Mouse (Mus musculus): ENCODE data around the gene Ptgr2. TPM values are rescaled to one million over a fixed set of nuclear protein-coding genes. Genes with fewer than 3 reads are reported as not detected.
A peak's percentile ranks its signal among the peaks of the same experiment; 100 is the strongest.

Gene Ptgr2
- polyA plus RNA-seq, 1 experiment from 2014 or later, result 14.6 TPM

DNA sequence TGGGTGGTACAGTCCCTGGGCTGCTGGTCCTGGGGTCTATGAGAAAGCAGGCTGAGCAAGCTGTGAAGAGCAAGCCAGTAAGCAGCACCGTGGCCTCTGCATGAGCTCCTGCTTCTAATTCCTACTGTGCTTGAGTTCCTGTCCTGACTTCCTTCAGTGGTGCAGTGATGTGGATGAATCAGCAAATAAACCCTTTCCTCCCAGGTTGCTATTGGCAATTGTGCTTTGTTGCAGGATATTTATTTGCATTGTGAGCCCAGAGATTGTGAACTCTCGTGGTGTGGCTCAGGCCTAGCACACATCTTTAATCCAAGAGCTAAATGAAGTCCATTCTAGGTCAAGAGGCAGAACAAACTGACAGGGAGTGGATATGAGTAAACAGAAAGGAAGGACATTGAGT is 8.7 kb upstream of the Ptgr2 start:
- no peaks in the 10 kb centered on the region for H3K9me3 ChIP-seq (replicated peaks)
- no peak overlapping the region for H3K4me3 ChIP-seq
- no peak for DNase-seq (ENCODE audit: low spot score)
- no peaks in the 10 kb centered on the region for H3K4me1 ChIP-seq
- H3K27me3 ChIP-seq (ENCODE audit: low read depth, poor library complexity, severe bottlenecking), result no peaks in the 10 kb centered on the region
- no peak overlapping the region for H3K27ac ChIP-seq
- 84% methylated on average over 2 of the region's 2 CpGs for WGBS
- H3K36me3 ChIP-seq, result no peaks in the 10 kb centered on the region

DNA sequence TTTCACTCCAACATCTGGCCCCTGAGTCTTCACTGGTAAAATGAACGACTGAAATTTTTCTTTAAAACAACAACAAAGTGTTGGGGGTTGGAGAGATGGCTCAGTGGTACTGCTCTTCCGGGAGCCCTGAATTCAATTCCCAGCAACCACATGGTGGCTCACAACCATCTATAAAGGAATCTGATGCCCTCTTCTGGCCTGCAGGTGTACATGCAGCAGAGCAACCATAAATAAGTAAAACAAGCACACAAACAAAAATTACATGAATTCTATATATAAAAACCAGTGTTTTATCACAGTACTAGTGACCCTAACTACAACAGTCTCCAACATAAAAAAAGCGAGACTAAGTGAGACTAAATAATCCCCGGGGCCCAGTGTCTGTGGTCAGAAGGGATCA is 8.2 kb upstream of the Ptgr2 start:
- Histone ChIP-seq H3K27ac (no peak overlapping the region), H3K4me3 (no peak overlapping the region), H3K27me3 (ENCODE audit: low read depth, poor library complexity, severe bottlenecking) (no peaks in the 10 kb centered on the region), H3K9me3 (replicated peaks) (no peaks in the 10 kb centered on the region), H3K4me1 (no peaks in the 10 kb centered on the region), H3K36me3 (no peaks in the 10 kb centered on the region)
- no peak for DNase-seq (ENCODE audit: low spot score)
- WGBS, result 79% methylated on average over 4 of the region's 4 CpGs

GRCm38 (mm10) chr12:84277832-84278231 is 7.2 kb upstream of the Ptgr2 start:
- H3K36me3 ChIP-seq, result no peaks in the 10 kb centered on the region
- H3K4me1 ChIP-seq, result no peaks in the 10 kb centered on the region
- H3K27ac ChIP-seq, result no peak overlapping the region
- no peaks in the 10 kb centered on the region for H3K9me3 ChIP-seq (replicated peaks)
- WGBS, result 75% methylated on average over 3 of the region's 3 CpGs
- no peaks in the 10 kb centered on the region for H3K27me3 ChIP-seq (ENCODE audit: low read depth, poor library complexity, severe bottlenecking)
- DNase-seq (ENCODE audit: low spot score), result no peak
- H3K4me3 ChIP-seq, result no peak overlapping the region

DNA sequence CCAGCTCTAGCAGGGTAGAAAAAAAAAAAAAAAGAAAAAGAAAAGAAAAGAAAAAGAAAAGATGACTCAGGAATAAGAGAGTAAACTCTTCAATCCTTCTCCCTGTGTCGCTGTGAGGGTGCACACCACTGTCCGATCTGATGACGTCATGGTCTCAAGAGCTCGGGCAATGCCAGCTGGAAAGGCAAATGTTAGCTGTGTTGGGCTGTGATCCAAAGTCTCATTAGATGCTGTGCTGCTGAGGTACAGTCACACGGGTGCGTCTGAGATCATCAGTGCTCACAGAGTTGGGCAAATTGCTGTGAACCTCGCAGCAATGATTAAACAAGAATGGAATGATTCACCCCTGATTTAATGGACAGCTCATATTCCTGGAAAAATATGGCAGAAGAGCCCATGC is 6.1 kb upstream of the Ptgr2 start:
- H3K27ac ChIP-seq, result no peak overlapping the region
- 93% methylated on average over 7 of the region's 7 CpGs for WGBS

DNA sequence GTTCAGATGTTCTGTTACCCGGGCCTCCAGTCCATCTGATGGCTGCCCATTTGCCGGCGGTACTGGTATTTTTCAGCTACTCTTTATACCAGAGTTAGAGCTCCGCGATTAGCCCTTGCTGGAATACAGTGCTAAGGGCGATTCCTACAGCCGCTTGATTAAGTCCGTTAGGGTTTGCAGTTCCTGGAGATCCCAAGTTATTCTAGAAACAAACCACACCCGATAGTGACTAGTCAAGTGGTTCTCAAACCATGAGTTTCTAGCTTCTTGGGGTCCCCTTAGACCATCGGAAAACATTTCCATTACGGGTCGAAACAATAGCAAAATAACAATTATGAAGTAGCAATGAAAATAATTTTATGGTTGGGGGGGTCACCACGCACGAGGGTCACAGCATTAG is 641 bp upstream of the Ptgr2 start:
- no peaks in the 10 kb centered on the region for H3K27me3 ChIP-seq (ENCODE audit: low read depth, poor library complexity, severe bottlenecking)
- peak overlapping the region; percentile 62 for H3K4me3 ChIP-seq
- peak overlapping the region; percentile 85; the same call in 1 of the 2 replicates for H3K27ac ChIP-seq
- H3K4me1 ChIP-seq, result peaks cover 15% of the 10 kb centered on the region
- 73% methylated on average over 14 of the region's 14 CpGs for WGBS
- H3K9me3 ChIP-seq (replicated peaks), result no peaks in the 10 kb centered on the region
- DNase-seq (ENCODE audit: low spot score), result no peak
- H3K36me3 ChIP-seq, result no peaks in the 10 kb centered on the region

More for the DNA sequence above, 6.1 kb upstream of the Ptgr2 start:
- Histone ChIP-seq H3K27me3 (ENCODE audit: low read depth, poor library complexity, severe bottlenecking) (no peaks in the 10 kb centered on the region), H3K4me3 (no peak overlapping the region), H3K4me1 (no peaks in the 10 kb centered on the region), H3K36me3 (no peaks in the 10 kb centered on the region), H3K9me3 (replicated peaks) (no peaks in the 10 kb centered on the region)
- DNase-seq (ENCODE audit: low spot score), result no peak

GRCm38 (mm10) chr12:84285593-84285968 is 549 bp downstream of the Ptgr2 start:
- Histone ChIP-seq H3K4me1 (peaks cover 15% of the 10 kb centered on the region), H3K4me3 (peak overlapping the region; percentile 62), H3K36me3 (no peaks in the 10 kb centered on the region), H3K9me3 (replicated peaks) (no peaks in the 10 kb centered on the region), H3K27me3 (ENCODE audit: low read depth, poor library complexity, severe bottlenecking) (no peaks in the 10 kb centered on the region), H3K27ac (peak overlapping the region; percentile 85)
- DNase-seq (ENCODE audit: low spot score), result no peak
- WGBS, result 45% methylated on average over 8 of the region's 8 CpGs

DNA sequence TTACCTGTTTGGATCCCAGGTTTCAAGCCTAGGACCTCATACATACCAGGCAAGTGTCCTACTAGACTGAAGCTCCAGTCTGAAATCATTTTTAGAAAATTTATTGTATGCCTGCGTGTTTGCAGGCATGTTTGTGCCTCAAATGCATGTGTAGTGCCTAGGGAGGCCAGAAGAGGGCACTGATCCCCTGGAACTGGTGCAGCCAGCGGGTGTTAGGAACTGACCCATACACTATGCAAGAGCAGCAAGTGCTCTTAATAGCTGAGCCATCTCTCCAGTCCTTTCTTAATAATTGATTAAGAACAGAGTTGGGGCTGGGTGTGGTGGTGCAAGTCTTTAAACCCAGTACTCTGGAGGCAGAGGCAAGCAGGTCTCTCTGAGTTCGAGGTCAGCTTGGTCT is 3.4 kb downstream of the Ptgr2 start:
- H3K36me3 ChIP-seq, result peaks cover 8% of the 10 kb centered on the region
- DNase-seq (ENCODE audit: low spot score), result peak; percentile 44
- no peaks in the 10 kb centered on the region for H3K27me3 ChIP-seq (ENCODE audit: low read depth, poor library complexity, severe bottlenecking)
- 63% methylated on average over 3 of the region's 3 CpGs for WGBS
- peaks cover 15% of the 10 kb centered on the region for H3K4me1 ChIP-seq
- no peaks in the 10 kb centered on the region for H3K9me3 ChIP-seq (replicated peaks)
- no peak overlapping the region for H3K4me3 ChIP-seq
- H3K27ac ChIP-seq, result no peak overlapping the region

GRCm38 (mm10) chr12:84297851-84298250 is 12.8 kb downstream of the Ptgr2 start:
- WGBS, result 95% methylated on average over 6 of the region's 6 CpGs
- H3K4me1 ChIP-seq, result no peaks in the 10 kb centered on the region
- no peak overlapping the region for H3K4me3 ChIP-seq
- no peak overlapping the region for H3K27ac ChIP-seq
- peaks cover 32% of the 10 kb centered on the region for H3K36me3 ChIP-seq
- no peak for DNase-seq (ENCODE audit: low spot score)
- H3K27me3 ChIP-seq (ENCODE audit: low read depth, poor library complexity, severe bottlenecking), result no peaks in the 10 kb centered on the region
- H3K9me3 ChIP-seq (replicated peaks), result no peaks in the 10 kb centered on the region

DNA sequence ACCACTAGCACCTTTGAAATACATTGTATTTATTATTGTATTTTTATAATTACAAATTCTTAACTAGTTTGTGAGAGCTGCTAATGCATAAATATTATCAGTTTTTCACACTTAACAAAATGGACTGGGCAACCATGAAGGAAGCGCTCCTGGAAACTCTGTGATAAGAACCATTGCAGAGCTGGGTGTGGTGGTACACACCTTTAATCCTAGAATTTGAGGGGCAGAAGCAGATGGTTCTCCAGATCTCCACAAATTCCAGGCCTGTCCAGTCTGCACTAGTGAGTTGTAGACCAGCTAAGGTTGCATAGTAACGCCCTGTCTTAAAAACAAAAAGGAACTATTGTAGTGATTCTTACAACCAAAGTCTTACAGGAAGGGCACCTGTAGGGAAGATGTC is 14.2 kb downstream of the Ptgr2 start:
- no peak overlapping the region for H3K4me3 ChIP-seq
- WGBS, result 95% methylated on average over 2 of the region's 2 CpGs
- H3K27me3 ChIP-seq (ENCODE audit: low read depth, poor library complexity, severe bottlenecking), result no peaks in the 10 kb centered on the region
- DNase-seq (ENCODE audit: low spot score), result no peak
- no peak overlapping the region for H3K27ac ChIP-seq
- no peaks in the 10 kb centered on the region for H3K4me1 ChIP-seq
- no peaks in the 10 kb centered on the region for H3K9me3 ChIP-seq (replicated peaks)
- peaks cover 27% of the 10 kb centered on the region for H3K36me3 ChIP-seq

DNA sequence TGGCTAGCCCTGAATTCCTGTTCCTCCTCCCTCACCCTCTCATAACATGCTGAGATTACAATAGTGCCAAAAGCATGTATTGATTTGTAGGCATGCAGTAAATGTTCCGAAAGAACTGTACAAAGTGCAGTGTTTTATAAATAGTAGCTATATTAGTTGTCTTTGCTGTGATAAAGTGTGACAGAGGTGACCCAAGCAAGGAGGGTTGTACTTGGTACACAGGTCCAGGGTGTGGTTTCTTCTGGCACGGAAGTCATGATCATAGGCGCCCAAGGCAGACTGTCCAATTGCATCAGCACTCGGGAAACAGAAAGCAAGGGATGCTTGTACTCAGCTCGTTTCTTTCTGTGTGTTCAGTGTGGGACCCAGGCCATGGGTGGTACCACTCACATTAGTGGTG is 19.1 kb downstream of the Ptgr2 start:
- Histone ChIP-seq H3K4me3 (no peak overlapping the region), H3K27me3 (ENCODE audit: low read depth, poor library complexity, severe bottlenecking) (no peaks in the 10 kb centered on the region), H3K36me3 (peaks cover 26% of the 10 kb centered on the region), H3K27ac (no peak overlapping the region), H3K4me1 (no peaks in the 10 kb centered on the region), H3K9me3 (replicated peaks) (no peaks in the 10 kb centered on the region)
- no peak for DNase-seq (ENCODE audit: low spot score)
- 93% methylated on average over 5 of the region's 5 CpGs for WGBS

GRCm38 (mm10) chr12:84304554-84304953 is 19.5 kb downstream of the Ptgr2 start:
- Histone ChIP-seq H3K4me1 (no peaks in the 10 kb centered on the region), H3K36me3 (peaks cover 25% of the 10 kb centered on the region)
- WGBS, result 97% methylated on average over 1 of the region's 1 CpGs

GRCm38 (mm10) chr12:84311306-84311705 is 26.3 kb downstream of the Ptgr2 start:
- H3K4me3 ChIP-seq, result no peak overlapping the region
- peaks cover 5% of the 10 kb centered on the region for H3K4me1 ChIP-seq
- no peak for DNase-seq (ENCODE audit: low spot score)
- peaks cover 7% of the 10 kb centered on the region; the same call in 1 of the 2 replicates for H3K36me3 ChIP-seq
- WGBS, result 84% methylated on average over 5 of the region's 5 CpGs
- no peaks in the 10 kb centered on the region for H3K27me3 ChIP-seq (ENCODE audit: low read depth, poor library complexity, severe bottlenecking)
- no peaks in the 10 kb centered on the region for H3K9me3 ChIP-seq (replicated peaks)
- no peak overlapping the region for H3K27ac ChIP-seq

More at GRCm38 (mm10) chr12:84304554-84304953, 19.5 kb downstream of the Ptgr2 start:
- Histone ChIP-seq H3K27me3 (ENCODE audit: low read depth, poor library complexity, severe bottlenecking) (no peaks in the 10 kb centered on the region), H3K4me3 (no peak overlapping the region), H3K9me3 (replicated peaks) (no peaks in the 10 kb centered on the region), H3K27ac (no peak overlapping the region)
- DNase-seq (ENCODE audit: low spot score), result no peak

DNA sequence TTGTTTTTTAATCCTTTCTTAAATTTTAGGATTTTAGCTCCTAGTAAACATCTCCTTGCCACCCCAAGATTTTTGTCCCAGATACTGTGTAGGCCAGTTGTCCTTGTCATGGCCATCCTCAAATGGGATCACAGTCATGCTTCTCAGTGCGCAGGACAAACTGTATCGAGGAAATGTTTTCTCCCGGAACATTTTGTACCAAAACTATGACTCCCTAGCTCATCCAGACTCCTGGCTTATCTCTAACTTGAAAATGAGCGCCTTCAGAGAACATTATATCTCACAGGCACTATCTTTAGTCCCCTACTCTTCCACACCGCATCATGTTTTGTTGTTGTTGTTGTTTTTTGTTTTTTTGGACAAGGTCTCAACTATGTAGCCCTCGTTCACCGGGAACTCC is 31.0 kb downstream of the Ptgr2 start:
- H3K4me1 ChIP-seq, result peaks cover 21% of the 10 kb centered on the region
- peaks cover 6% of the 10 kb centered on the region; the same call in 1 of the 2 replicates for H3K36me3 ChIP-seq
- DNase-seq (ENCODE audit: low spot score), result no peak
- 55% methylated on average over 7 of the region's 7 CpGs for WGBS
- H3K9me3 ChIP-seq (replicated peaks), result no peaks in the 10 kb centered on the region
- H3K27ac ChIP-seq, result peak overlapping the region; percentile 92
- H3K27me3 ChIP-seq (ENCODE audit: low read depth, poor library complexity, severe bottlenecking), result no peaks in the 10 kb centered on the region
- H3K4me3 ChIP-seq, result peak overlapping the region; percentile 83

Data from limb, embryonic 10.5 days (tissue).